Mouse (Mus musculus) megakaryocyte, embryonic 14.5 days (primary cell): ENCODE measurements around the gene Arhgap32. TPM values are rescaled to one million over a fixed set of nuclear protein-coding genes. Genes with fewer than 3 reads are reported as not detected.

ENCODE experiments used
- H3K27me3 ChIP-seq: replicated peaks from 2 replicates; pipeline ENCODE3; 2012; ENCODE audit warnings: inconsistent platforms
- H3K36me3 ChIP-seq: replicated peaks from 2 replicates; pipeline ENCODE3; 2012; ENCODE audit warnings: low read length, inconsistent platforms, mixed read lengths
- H3K4me1 ChIP-seq: 2 replicates; pipeline ENCODE4 v1.6.1; 2012; ENCODE audit warnings: inconsistent platforms
- H3K4me3 ChIP-seq: replicated peaks from 2 replicates; pipeline ENCODE3; 2012; ENCODE audit warnings: moderate library complexity, mild to moderate bottlenecking, inconsistent platforms
- H3K9me3 ChIP-seq: 2 replicates; pipeline ENCODE4 v1.6.1; 2012; ENCODE audit warnings: inconsistent platforms
- FLI1 ChIP-seq: IDR thresholded peaks from 2 replicates; pipeline ENCODE4 v1.6.1; 2012; ENCODE audit warnings: low read length, inconsistent platforms, mixed read lengths
- GATA1 ChIP-seq: IDR thresholded peaks from 3 replicates; pipeline ENCODE4 v1.6.1; 2012; ENCODE audit warnings: mixed read lengths, low read length, inconsistent platforms, borderline replicate concordance
- polyA plus RNA-seq: library from polyadenylated mRNA; stranded (reverse); fragments of >175 nt; gene quantifications from 2 replicates; pipeline ENCODE4 v1.2.3, GENCODE M21; 2012; ENCODE audit warnings: low replicate concordance; ENCODE audit not compliant: insufficient read depth

Gene Arhgap32
- polyA plus RNA-seq, 1 experiment = not detected

- H3K4me3 ChIP-seq = no peak overlapping the region
- peaks cover 4% of the 10 kb centered on the region for H3K27me3 ChIP-seq
- no peak for TF ChIP-seq GATA1
- no peak for TF ChIP-seq FLI1
- H3K36me3 ChIP-seq = no peaks in the 10 kb centered on the region
- no peaks in the 10 kb centered on the region for H3K9me3 ChIP-seq
- H3K4me1 ChIP-seq = 0 out of 2 replicates have a peak, but pooled peaks cover 3% of the 10 kb centered on the region
Measured at GRCm38 (mm10) chr9:32181170-32181569, 65.2 kb downstream of the Arhgap32 start.

GRCm38 (mm10) chr9:32186489-32186888 is 70.6 kb downstream of the Arhgap32 start:
- Histone ChIP-seq H3K4me3 (no peak overlapping the region), H3K9me3 (no peaks in the 10 kb centered on the region), H3K27me3 (peaks cover 5% of the 10 kb centered on the region), H3K4me1 (0 out of 2 replicates have a peak, but pooled peaks cover 3% of the 10 kb centered on the region), H3K36me3 (no peaks in the 10 kb centered on the region)
- TF ChIP-seq FLI1 (no peak), GATA1 (no peak)

DNA sequence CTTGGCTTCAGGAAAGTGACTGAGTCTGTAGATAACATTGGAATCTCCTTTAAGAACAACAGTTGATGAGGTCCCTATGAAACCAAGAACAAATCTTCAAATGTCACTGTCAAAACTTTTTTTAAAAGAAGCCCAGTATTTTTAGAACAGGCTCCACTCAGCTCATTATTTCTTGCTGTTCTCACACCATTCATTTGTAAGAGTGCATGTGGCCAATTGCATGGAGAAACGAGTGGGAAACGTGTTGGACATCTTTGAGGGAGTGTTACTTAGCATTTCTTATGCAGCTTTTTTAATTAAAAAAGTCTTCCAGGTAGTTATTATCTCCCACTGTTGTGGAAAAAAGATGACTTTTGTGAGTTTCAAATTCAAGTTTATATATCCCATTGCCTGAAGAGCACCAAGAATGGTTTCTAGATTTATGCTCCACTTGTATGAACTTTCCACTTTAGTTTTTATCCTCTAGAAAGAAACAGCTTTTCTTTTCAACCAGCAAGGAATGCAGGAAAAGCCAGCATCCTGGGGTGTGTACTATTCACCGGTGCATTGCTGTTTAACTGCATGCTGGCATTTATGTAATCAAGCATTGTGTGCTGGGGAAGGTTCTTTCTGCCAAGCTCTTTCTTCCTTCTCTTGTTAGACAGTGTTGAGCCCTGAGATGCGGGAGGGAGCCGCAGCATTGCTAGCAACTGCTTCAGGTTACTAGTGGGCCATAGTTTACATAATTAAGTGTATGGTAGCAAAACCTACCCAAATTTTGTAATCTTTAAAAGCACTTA is 76.5 kb downstream of the Arhgap32 start:
- Histone ChIP-seq H3K4me3 (no peak overlapping the region), H3K27me3 (peaks cover 7% of the 10 kb centered on the region), H3K4me1 (no peaks in the 10 kb centered on the region), H3K36me3 (no peaks in the 10 kb centered on the region), H3K9me3 (no peaks in the 10 kb centered on the region)
- TF ChIP-seq GATA1 (no peak), FLI1 (no peak)

DNA sequence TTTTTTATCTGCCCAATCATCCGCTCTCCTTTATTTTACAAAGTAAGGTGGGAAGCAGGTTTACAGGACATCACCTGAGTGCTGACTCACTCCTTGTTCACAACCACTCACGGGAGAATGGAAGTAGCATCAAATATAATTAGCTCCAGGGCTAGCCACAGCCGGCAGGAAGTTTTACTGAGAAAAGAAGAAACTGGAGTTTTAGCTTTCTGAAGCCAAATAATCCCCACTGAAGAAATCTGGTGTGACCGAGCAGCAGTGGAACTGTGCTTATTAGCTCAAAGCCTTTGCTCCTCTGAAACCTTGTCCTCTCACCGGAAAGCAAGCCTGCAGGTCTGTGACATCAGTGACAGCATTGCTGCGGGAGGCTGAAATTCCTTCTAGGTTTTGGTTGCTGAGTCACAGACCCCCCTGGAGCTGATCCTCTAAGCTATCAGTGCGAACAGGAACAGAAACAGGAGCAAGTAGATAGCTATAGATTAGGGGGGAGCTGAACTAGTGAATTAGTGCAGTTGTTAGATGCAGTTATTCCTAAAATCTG is 88.6 kb downstream of the Arhgap32 start:
- Histone ChIP-seq H3K4me3 (no peak overlapping the region), H3K9me3 (no peaks in the 10 kb centered on the region), H3K27me3 (no peaks in the 10 kb centered on the region), H3K4me1 (peaks cover 7% of the 10 kb centered on the region; the same call in 1 of the 2 replicates), H3K36me3 (no peaks in the 10 kb centered on the region)
- no peak for TF ChIP-seq FLI1
- no peak for TF ChIP-seq GATA1

DNA sequence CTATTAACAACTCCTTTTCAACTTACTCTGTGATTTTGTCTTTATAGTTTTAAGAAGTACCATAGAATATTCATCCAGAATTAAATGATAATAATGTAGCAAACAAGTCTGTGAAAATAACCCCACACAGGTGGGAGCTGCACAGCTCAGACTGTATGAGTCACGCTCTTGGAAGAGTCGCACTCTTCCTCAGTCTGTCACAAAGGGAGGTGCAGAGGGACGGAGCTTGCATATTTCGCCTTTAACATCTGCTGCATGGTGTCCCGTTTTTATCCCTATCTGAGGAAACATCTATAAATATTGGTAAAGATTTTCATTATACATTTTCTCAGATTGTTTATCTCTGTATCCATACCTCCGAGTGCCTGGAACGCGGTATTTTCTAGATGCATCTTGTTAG is 91.2 kb downstream of the Arhgap32 start:
- TF ChIP-seq FLI1 = no peak
- no peak for TF ChIP-seq GATA1
- no peaks in the 10 kb centered on the region for H3K9me3 ChIP-seq
- no peaks in the 10 kb centered on the region for H3K36me3 ChIP-seq

DNA sequence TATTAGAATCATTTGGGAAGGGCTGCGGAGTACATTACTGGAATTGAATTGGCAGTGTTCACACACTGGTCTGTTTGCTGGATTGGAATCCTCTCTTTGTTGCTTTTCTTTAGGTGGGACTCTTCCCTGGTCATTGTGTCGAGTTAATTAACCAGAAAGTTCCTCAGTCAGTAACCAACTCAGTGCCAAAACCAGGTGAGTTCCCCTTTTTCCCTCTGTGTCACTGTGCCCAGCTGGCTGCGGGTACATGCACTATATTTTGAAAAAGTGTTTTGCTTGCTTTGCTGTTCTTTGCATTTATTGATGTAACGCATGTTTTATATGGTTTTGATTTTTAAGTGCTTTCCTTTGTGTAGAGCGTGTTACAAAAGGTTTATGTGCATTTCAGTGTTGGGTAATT is 92.1 kb downstream of the Arhgap32 start:
- Histone ChIP-seq H3K36me3 (no peaks in the 10 kb centered on the region), H3K27me3 (no peaks in the 10 kb centered on the region), H3K4me1 (peaks cover 7% of the 10 kb centered on the region; the same call in 1 of the 2 replicates), H3K4me3 (no peak overlapping the region), H3K9me3 (no peaks in the 10 kb centered on the region)
- TF ChIP-seq GATA1 = no peak

More for the DNA sequence above, 91.2 kb downstream of the Arhgap32 start:
- H3K4me3 ChIP-seq = no peak overlapping the region
- H3K4me1 ChIP-seq = peaks cover 7% of the 10 kb centered on the region; the same call in 1 of the 2 replicates
- H3K27me3 ChIP-seq = no peaks in the 10 kb centered on the region

DNA sequence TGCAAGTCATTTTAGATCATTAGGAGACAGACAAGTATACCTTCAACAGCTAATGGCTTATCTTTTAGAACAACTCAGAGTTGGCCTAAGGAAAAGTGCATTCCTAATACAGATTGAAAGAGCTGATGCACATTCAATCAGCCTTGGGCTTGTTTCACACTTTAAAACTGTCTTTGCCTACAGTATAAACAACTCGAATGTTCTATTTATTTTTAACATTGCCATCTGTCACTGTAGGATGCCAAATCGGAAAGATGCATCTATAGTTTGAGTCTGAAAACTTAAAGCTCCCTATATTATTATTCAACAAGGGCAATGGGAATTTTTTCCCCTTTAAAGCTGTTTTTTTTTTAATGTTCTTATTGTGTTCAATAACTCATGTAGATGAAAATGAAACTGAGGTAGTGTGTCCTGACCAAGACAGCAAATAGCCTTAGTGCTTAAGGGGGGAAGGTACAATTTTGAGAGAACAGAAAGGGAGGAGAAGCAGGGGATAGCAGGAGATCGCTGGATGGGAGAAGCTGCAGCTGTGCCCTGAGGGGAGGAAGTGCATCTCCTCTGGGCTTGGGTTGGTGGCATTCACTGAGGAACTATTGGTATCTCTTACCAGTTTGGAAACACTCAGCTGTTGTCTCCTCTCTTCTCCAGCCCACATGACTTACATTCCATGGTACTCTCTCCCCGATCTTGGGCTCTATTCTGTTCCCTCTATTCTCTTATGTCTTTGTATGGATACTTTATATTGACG is 101.1 kb downstream of the Arhgap32 start:
- Histone ChIP-seq H3K4me1 (peaks cover 10% of the 10 kb centered on the region), H3K9me3 (no peaks in the 10 kb centered on the region), H3K4me3 (no peak overlapping the region), H3K27me3 (no peaks in the 10 kb centered on the region), H3K36me3 (no peaks in the 10 kb centered on the region)
- TF ChIP-seq GATA1 = no peak
- no peak for TF ChIP-seq FLI1

DNA sequence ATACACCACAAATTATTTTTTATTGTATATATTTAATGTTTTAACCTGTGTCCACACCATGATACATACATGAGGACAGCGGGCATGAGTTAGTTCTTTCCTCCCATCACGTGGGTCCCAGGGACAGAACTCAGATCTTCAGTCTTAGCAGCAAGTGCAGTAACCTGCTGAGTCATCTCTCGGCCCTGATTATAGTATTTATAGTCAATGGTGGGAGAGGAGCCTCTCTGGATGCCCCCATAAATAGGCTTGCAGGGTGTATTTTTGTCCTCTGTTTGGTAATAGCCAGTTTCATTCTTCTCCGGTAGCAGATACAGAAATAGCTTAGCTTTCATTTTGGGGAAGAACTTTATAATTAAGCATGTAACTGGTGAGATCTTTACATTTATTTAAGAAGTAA is 103.5 kb downstream of the Arhgap32 start:
- TF ChIP-seq GATA1 (no peak), FLI1 (no peak)
- peaks cover 19% of the 10 kb centered on the region for H3K4me1 ChIP-seq

GRCm38 (mm10) chr9:32222184-32222583 is 106.2 kb downstream of the Arhgap32 start:
- Histone ChIP-seq H3K9me3 (no peaks in the 10 kb centered on the region), H3K4me1 (peaks cover 19% of the 10 kb centered on the region), H3K27me3 (no peaks in the 10 kb centered on the region), H3K4me3 (no peak overlapping the region), H3K36me3 (no peaks in the 10 kb centered on the region)
- TF ChIP-seq GATA1 = no peak

More for the DNA sequence above, 103.5 kb downstream of the Arhgap32 start:
- Histone ChIP-seq H3K36me3 (no peaks in the 10 kb centered on the region), H3K4me3 (peak overlapping the region; percentile 28), H3K27me3 (no peaks in the 10 kb centered on the region), H3K9me3 (no peaks in the 10 kb centered on the region)
